Mouse (Mus musculus): Measurements from ENCODE around the gene Pygb.

DNA sequence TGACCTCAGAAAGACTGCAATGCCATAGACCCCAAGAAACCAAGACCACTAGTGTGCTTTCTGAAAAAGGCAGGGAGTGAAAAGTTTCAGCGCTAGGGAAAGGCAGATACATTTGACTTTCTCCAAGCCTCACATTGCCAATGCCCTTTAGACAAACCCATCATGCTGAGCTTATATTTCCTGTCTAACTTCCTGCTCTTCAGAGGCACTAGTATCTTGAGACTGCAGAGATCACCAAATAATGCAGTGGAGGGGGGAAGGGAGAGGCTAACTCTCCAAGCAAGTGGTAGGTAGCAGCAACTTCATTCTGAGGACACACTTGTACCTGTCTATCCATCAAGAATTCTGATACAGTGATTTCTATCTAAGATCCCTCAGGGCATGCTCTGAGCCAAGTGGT, 82.9 kb downstream of the Pygb start:
- TF ChIP-seq CTCF (IDR thresholded peaks at IDR 0.05; ENCODE audit: low read depth) (no peak), EP300 (IDR thresholded peaks at IDR 0.05; ENCODE audit: low read depth) (no peak)

Data from heart, postnatal 0 days (tissue).